Mouse (Mus musculus): ENCODE data around the gene Srgn. TPM values are rescaled to one million over a fixed set of nuclear protein-coding genes. Genes with fewer than 3 reads are reported as not detected.

Gene Srgn
- 55.6 TPM for polyA plus RNA-seq (2014; fragmentation: Illumina TruSeq; extraction: RNeasy Lipid Tissue Mini Kit (QIAGEN cat#74804); ENCODE audit: low read depth, low replicate concordance)

GRCm38 (mm10) chr10:62527351-62527750 lies at the start of gene Srgn:
Srgn (minus strand) TSS chr10:62527451.

DNA sequence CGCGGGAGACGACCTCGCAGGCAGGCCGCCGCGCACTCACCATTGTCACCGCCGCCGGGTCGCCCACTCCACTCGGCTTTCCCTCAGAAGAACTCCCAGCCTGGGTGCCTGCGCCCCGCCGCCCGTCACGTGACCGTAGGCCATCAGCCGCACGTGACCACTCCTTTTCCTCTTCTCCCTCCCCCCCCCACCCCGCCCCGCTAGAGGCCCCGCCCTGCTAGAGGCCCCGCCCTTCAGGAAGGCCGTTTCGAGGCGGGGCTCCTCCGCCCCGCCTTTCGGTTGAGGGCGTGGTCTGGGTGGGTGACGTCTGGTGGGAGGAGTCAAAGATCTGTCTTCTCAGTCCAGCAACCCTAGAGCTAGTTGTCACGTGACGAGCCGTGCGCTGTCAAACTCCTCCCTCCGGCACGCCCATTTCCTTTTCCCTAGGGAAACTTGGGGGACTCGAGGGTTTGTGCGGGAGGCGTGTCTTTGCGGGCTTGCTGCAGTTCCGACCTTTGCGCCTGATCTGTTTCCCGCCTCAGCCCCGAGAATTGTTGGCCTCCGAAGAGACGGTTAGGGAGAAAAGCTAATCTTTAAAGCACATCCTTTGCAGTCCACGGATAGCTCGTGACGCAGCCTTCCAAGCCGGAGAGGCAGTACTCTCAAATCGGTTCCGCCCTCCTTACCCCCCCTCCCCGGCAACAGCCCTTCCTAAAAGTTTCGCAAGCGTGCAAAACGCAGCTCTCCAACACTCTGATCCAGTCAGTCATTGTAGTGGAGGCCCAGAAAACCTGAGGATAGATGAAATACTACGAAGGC lies 40.4 kb downstream of the Srgn start, which contains the start of gene Vps26a:
TSS of gene Vps26a (minus strand) at position 188 of the 798 bp plus-strand sequence.

DNA sequence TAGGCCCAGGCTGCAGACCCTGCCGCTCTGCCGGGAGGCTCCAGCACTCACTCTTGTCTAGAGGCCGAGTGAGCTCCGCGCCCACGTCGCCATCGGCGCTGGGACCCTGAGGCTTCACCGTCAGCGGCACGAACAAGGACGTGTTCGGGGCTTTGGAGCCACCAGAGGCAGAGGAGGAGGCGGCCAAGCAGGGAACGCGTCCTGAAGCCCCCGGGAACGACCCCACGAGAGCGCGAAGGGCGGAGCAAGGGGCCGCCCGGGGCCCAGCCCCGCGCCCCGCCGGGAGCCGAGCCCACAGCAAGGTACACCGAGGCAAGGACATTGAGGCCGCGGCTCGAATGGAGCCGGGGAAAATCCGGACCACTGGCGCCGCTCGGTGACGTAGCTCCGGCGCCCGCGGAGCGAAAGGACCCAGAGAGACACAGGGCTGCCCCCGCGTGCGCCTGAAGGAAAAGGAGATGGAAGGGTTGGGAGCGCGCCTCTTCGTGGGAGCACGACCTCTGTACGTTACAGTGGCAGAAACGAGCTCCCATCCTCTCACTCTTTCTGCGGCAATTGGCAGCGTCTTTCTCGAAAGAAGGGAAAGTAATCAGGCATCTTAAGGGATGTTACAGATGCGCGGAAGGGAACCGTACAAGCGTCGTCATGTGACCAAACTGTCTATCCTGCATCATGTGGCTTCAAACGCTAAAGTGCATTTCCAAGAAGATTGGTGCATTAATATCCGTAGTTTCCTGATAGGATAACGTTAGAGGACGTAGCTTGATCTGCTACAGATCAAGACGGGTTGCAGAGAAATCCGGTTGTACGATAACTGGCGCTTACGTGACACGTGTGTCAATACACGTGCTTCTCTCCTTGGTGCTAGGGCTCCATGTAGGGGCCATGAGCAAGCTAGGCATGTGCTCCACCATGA lies 77.6 kb downstream of the Srgn start, which contains the start of the genes 4930507D05Rik and Supv3l1:
TSS of gene 4930507D05Rik (plus strand) at position 126 of the 916 bp plus-strand sequence.
TSS of gene Supv3l1 (minus strand) at position 375 of the 916 bp plus-strand sequence.

Other genes with a start within 250 kb of the Srgn start
- 109 TPM for gene Hk1, start 147.5 kb downstream of the Srgn start, polyA plus RNA-seq (2014; fragmentation: Illumina TruSeq; extraction: RNeasy Lipid Tissue Mini Kit (QIAGEN cat#74804); ENCODE audit: low read depth, low replicate concordance)
- gene Hkdc1, start 105.0 kb downstream of the Srgn start, polyA plus RNA-seq (2014; fragmentation: Illumina TruSeq; extraction: RNeasy Lipid Tissue Mini Kit (QIAGEN cat#74804); ENCODE audit: low read depth, low replicate concordance), result not detected
- not detected for gene 4930507D05Rik, start 78.0 kb downstream of the Srgn start, polyA plus RNA-seq (2014; fragmentation: Illumina TruSeq; extraction: RNeasy Lipid Tissue Mini Kit (QIAGEN cat#74804); ENCODE audit: low read depth, low replicate concordance)
- 36.8 TPM for gene Supv3l1, start 77.7 kb downstream of the Srgn start, polyA plus RNA-seq (2014; fragmentation: Illumina TruSeq; extraction: RNeasy Lipid Tissue Mini Kit (QIAGEN cat#74804); ENCODE audit: low read depth, low replicate concordance)
- gene Vps26a, start 40.6 kb downstream of the Srgn start, polyA plus RNA-seq (2014; fragmentation: Illumina TruSeq; extraction: RNeasy Lipid Tissue Mini Kit (QIAGEN cat#74804); ENCODE audit: low read depth, low replicate concordance), result 70.2 TPM
- 43.5 TPM for gene Kif1bp, start 51.0 kb upstream of the Srgn start, polyA plus RNA-seq (2014; fragmentation: Illumina TruSeq; extraction: RNeasy Lipid Tissue Mini Kit (QIAGEN cat#74804); ENCODE audit: low read depth, low replicate concordance)
- 28.0 TPM for gene Ddx21, start 74.8 kb upstream of the Srgn start, polyA plus RNA-seq (2014; fragmentation: Illumina TruSeq; extraction: RNeasy Lipid Tissue Mini Kit (QIAGEN cat#74804); ENCODE audit: low read depth, low replicate concordance)
- gene Ddx50, start 123.8 kb upstream of the Srgn start, polyA plus RNA-seq (2014; fragmentation: Illumina TruSeq; extraction: RNeasy Lipid Tissue Mini Kit (QIAGEN cat#74804); ENCODE audit: low read depth, low replicate concordance), result 48.7 TPM
- 0.92 TPM for gene Stox1, start 198.7 kb upstream of the Srgn start, polyA plus RNA-seq (2014; fragmentation: Illumina TruSeq; extraction: RNeasy Lipid Tissue Mini Kit (QIAGEN cat#74804); ENCODE audit: low read depth, low replicate concordance)